Mouse (Mus musculus): ENCODE measurements around the gene P3h4.

DNA sequence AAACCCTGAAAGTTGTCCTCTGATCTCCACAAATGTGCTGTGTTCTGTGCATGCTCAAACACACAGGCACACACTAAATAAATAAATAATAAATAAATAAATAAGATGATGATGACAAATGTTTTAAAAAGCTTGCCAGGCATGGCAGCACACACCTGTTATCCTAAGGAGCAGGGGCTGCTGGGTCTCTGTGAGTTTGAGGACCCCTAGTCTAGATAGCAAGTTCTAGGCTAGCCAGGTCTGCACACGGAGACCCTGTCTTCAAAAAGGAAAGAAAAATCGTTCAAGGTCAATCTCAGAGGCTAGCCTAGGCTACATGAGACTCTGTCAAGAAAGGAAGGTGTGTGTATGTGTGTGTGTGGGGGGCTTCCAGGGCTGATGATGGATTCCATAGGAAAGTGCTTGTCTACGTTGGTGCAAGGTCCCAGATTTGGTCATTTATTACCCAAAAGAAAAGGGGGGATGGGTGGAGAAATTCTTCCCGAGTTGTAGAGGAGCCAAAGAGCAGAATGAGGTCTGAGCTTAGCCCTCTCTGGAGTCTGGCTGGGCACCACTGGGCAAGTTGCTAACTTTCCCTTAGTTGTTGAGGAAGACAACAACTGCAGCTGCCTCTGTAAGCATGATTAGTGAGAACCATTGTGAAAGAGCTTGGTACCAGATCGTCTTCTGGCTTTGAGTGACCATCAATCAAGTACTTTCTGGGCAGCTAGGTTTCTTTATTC, 20.1 kb downstream of the P3h4 start:
- no peak for TF ChIP-seq CTCF (IDR thresholded peaks at IDR 0.05)
- no peak for TF ChIP-seq EP300 (IDR thresholded peaks at IDR 0.05)

Data from lung, postnatal 0 days (tissue).